Mouse (Mus musculus): ENCODE measurements around the gene Slc7a11.

The Slc7a11 gene

GRCm38 (mm10) chr3:50405915-50406314, 37.5 kb downstream of the Slc7a11 start:
- no peak for DNase-seq (ENCODE audit: low spot score)

GRCm38 (mm10) chr3:50388786-50389185, 54.6 kb downstream of the Slc7a11 start:
- DNase-seq (ENCODE audit: low spot score), result no peak

- no peak for DNase-seq (ENCODE audit: low spot score)
Measured at GRCm38 (mm10) chr3:50388288-50388687, 55.1 kb downstream of the Slc7a11 start.

- no peak for DNase-seq (ENCODE audit: low spot score)
Measured at GRCm38 (mm10) chr3:50387280-50387679, 56.1 kb downstream of the Slc7a11 start.

- DNase-seq (ENCODE audit: low spot score), result no peak
Measured at GRCm38 (mm10) chr3:50386561-50387221, 56.7 kb downstream of the Slc7a11 start.

- DNase-seq (ENCODE audit: low spot score), result no peak
Measured at GRCm38 (mm10) chr3:50386066-50386465, 57.3 kb downstream of the Slc7a11 start.

- no peak for DNase-seq (ENCODE audit: low spot score)
Measured at GRCm38 (mm10) chr3:50382729-50383128, 60.7 kb downstream of the Slc7a11 start.

- no peak for DNase-seq (ENCODE audit: low spot score)
Measured at GRCm38 (mm10) chr3:50381861-50382693, 61.3 kb downstream of the Slc7a11 start.

- peak; percentile 92 for DNase-seq (ENCODE audit: low spot score)
Measured at GRCm38 (mm10) chr3:50381160-50381860, 62.1 kb downstream of the Slc7a11 start.

GRCm38 (mm10) chr3:50379942-50380341, 63.5 kb downstream of the Slc7a11 start:
- DNase-seq (ENCODE audit: low spot score), result no peak

GRCm38 (mm10) chr3:50375477-50375876, 67.9 kb downstream of the Slc7a11 start:
- DNase-seq (ENCODE audit: low spot score), result no peak

- no peak for DNase-seq (ENCODE audit: low spot score)
Measured at GRCm38 (mm10) chr3:50369791-50370190, 73.6 kb downstream of the Slc7a11 start.

- DNase-seq (ENCODE audit: low spot score), result no peak
Measured at GRCm38 (mm10) chr3:50367175-50367574, 76.2 kb downstream of the Slc7a11 start.

GRCm38 (mm10) chr3:50363659-50364058, 79.8 kb downstream of the Slc7a11 start:
- no peak for DNase-seq (ENCODE audit: low spot score)

GRCm38 (mm10) chr3:50347081-50347480, 96.3 kb downstream of the Slc7a11 start:
- DNase-seq (ENCODE audit: low spot score), result no peak

GRCm38 (mm10) chr3:50344411-50344810, 99.0 kb downstream of the Slc7a11 start:
- DNase-seq (ENCODE audit: low spot score), result no peak

GRCm38 (mm10) chr3:50324524-50324923, 118.9 kb downstream of the Slc7a11 start:
- no peak for DNase-seq (ENCODE audit: low spot score)

GRCm38 (mm10) chr3:50323881-50324280, 119.5 kb downstream of the Slc7a11 start:
- DNase-seq (ENCODE audit: low spot score), result no peak

- DNase-seq (ENCODE audit: low spot score), result no peak
Measured at GRCm38 (mm10) chr3:50320862-50321261, 122.6 kb downstream of the Slc7a11 start.

GRCm38 (mm10) chr3:50318074-50318473, 125.3 kb downstream of the Slc7a11 start:
- no peak for DNase-seq (ENCODE audit: low spot score)

GRCm38 (mm10) chr3:50313816-50314215, 129.6 kb downstream of the Slc7a11 start:
- DNase-seq (ENCODE audit: low spot score), result no peak
